Mouse (Mus musculus) adrenal gland, postnatal 25 days (tissue): Measurements from ENCODE around the gene Csrnp3. TPM values are rescaled to one million over a fixed set of nuclear protein-coding genes. Genes with fewer than 3 reads are reported as not detected.

Source experiments
- DNase-seq: peaks from one replicate; pipeline ENCODE4 v3.0.0; 2021; ENCODE audit warnings: mixed read lengths
- total RNA-seq: library from RNA; stranded (reverse); gene quantifications from 2 replicates; pipeline ENCODE4 v1.2.3, GENCODE M21; 2021

The Csrnp3 gene
- total RNA-seq, 1 experiment from 2014 or later: 0.91 TPM

DNA sequence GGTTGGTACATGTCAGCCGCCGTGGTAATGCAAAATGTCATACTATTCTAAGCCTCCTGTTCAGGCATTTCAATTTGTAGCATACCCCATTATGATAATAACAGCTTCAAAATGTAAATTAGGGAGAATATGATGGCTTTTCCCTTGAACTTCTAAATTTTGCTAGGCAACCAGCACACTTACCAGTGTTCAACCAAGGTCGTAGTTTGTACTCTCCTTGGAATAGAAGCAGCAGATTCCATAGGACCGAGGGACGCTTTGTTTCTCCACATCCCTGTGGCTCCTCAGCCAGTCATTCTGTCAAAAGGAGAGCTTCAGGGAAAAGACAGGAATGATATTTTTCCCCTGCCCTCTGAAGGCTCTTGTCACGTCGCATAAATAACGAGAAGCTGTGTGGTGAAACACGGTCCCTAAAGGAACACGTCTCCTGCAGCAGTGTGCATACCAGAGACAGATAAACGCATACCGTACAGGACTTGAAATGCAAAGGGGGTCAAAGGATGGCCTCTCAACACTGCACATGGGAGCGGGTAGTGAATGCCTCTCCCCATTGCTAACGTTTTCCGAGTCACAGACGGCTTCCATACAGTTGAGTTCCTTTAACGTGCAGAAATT lies 108.3 kb downstream of the Csrnp3 start:
- DNase-seq: no peak

DNA sequence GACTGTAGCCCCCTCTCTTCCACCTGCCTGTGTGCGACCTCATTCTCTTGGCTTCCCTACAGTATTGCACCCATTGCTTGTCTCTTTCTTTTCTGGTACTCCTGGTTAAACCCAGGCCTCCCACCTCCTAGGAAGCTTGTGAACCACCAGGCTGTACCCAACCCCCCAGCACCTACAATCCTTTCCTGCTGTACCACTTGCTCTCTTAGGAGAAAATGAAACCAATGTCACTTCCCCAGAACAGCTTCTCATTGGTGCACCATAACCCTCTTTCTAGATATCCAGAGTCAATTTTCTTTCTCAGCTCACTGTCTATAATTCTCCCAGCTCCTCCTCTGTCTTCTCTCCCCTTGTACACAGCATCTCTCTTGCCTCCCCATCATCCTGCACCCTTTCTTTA lies 110.2 kb downstream of the Csrnp3 start:
- DNase-seq: no peak

DNA sequence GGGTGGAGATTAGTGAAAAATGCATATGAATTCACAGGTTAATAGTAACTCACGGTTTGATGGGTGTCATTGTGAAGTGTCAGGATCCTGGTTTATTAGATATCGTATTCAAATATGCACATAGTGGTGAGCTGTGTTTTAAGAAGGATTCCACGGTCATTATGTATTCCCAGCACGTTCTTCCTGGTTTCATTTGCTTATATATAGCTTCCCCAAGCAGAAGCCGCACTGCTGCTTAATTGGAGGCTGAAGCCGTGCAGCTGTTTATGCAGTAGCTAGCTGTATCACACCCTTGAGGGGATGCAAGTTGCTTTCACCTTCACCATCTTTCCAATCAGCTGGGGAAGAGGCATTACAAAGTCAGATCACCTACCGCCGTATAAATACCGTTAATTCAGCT lies 111.2 kb downstream of the Csrnp3 start:
- no peak for DNase-seq

DNA sequence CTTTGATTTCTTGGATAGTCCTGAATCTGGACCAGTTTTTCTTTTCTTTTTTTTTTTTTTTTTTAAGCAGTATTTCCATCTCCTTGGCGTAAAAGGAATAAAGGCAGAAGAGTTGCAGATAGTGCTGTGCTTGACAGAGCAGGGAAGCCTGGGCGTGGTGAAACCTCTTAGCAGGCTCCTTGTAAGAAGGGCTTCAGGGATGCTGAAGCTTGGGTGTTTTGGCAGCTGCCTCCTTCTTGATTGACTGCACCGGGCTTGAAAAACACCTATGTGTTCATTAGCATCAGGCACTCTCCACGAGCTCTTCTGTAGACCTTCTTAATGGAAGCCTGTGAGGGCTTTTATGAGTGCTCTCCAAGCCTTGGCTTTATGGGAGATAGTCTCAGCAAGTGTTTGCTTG lies 117.9 kb downstream of the Csrnp3 start:
- no peak for DNase-seq

DNA sequence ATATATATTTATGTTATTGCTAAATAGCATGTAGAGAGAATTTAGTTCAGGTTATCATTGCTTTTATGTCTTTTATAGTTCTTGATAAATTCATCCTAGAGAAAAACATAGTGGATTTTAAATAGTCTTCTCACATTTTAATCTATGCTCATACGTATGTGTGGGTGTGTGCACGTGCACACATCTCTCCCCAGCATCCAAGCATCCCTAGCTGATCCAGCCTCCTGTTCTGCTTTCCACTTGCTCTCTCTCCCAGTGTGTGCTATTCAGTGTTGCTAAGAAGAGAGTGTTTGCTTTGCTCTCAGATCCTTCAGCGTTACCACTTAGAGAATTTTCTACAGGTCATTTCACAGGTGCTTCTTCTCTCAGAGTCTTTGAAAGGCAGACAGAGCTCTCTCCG lies 123.2 kb downstream of the Csrnp3 start:
- no peak for DNase-seq

DNA sequence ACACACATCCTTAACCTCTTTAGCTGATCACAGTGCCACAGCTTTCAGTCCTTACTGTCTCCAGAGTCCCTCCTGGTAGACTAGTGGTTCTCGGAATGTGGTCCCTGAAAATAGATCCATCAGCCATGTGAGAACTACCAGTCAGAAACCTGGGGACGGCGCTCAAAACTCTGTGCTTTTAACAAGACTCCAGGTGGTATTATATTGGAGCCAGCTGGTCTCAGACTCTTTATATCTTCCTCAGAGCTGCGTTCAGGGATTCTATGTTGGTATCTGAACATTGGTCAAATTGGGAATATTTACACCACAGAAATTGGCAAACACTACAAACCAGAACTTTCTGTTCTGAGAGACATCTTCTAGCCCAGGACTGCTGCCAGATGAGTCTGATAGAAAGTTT lies 128.3 kb downstream of the Csrnp3 start:
- no peak for DNase-seq

DNA sequence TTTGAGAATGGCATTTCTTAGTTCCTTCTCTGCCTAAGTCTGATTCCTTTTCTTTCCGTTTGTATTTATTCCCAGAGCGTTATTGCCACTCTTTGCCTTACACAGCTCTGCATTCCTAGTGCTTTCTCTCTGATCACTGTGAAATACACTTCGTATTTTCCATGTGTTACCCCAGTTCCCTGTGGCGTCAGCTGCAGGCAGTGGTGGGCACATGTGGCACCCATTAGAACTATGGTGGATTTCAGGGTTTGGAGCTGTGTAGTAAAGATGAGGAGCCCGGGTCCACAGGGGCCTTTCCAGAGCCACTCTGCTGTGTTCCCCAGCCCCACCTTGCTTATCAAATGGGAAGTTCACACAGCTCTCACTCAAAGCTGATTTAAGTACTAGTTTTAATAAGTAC lies 129.8 kb downstream of the Csrnp3 start:
- DNase-seq: no peak

DNA sequence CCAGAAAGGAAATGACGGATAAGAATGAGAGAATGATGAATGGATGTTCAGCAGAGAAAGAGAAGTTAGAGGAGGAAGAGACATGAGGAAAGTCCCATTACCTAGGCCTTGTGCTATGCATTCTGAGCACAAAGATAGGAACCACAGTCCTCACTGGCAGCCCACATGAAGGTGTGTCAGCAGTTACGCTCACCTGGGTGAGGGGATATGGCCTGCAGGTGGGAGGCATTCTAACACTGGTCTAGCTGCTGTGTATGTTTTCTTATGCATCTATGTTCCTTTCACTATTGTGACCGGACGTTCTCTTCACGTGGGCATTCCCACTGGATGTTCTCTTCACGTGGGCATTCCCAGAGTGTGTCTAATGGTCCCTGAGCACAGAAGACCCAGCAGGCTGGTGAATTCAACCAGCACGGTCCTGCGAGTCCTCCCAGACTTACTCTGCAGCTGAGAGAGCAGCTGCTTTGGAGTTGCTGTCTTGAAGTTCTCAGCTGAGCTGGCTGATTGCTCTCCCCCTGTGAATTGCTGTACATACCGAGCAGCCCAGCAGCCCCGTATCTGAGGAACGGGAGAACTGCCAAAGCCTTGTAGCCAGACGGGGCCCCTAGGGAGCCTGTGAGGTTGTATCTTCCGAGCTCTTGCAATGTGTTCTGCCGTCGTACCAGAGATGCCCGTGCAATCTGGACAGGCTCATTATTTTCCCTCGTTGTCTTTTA lies 133.9 kb downstream of the Csrnp3 start:
- DNase-seq: no peak

DNA sequence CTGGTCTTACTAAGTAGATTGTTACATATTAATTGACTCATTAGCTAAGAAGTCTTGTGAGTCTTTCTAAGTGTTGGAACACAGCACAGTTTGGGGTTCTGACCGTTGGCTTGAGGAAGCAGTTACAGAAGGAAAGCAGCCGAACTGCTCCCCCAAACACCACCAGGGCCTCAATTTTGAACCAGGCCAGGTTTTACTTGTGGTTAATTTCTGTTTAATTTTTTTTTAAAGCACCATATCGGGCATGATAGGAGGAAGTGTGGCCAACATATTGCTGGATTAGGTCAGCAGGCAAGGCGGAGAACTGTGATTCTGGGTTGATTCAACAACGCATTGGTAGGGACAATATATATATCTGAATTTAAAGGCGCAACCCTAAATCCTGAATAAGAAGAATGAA lies 135.9 kb downstream of the Csrnp3 start:
- no peak for DNase-seq

DNA sequence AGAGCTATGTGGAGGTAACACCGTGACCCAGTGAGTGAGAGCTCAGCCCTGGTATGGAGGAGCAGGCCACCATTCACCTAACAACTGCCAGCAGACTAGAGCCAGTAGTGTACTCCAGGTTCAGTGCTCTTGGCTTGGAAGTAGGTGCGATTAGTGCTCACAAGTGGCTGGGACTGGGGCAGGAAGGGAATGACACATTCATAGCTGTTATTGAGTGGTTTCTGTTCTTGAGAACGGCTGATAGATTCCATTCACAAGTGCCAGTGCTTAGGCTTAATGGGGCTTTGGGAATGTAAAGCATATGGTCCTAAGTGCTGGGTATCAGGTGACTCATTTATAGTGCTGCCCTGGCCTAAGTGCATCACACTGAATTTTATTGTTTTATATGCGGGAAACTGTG lies 136.4 kb downstream of the Csrnp3 start:
- no peak for DNase-seq

DNA sequence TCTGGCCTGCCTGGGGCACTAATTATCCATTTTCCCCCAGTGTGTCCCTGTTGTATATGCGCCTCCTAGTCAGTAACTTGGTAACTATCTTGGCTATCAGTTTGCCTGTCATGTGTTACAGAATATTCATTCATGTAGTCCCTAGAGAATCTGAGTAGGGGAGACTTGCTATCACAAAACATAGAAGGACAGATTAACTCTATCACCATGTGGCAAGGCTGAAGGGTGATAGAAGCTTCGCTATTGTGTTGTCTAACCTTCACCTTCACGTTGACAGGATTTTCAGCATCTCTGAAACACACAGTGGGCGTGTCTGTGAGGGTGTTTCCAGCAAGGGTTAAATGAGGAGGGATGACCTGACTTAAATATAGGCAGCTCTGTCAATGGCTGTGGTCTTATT lies 140.1 kb downstream of the Csrnp3 start:
- no peak for DNase-seq

DNA sequence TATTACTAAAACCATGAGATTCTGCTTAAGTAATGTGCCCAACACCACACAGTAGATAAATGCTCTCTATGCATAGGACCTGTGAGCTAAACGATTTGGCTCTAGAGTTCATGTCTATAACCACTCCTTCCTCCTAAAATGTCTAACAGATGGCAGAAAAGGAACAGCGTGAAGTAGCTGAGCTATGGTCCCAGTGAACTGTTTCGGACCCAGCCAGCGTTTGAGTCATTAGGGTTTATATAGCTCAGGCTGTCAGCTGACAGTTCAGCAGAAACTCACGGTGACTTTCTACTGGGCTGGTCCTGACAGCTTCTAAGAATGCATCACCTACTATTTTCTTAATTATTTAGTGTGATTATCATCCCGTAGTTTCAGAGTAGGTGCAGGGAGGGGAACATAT lies 141.5 kb downstream of the Csrnp3 start:
- no peak for DNase-seq

DNA sequence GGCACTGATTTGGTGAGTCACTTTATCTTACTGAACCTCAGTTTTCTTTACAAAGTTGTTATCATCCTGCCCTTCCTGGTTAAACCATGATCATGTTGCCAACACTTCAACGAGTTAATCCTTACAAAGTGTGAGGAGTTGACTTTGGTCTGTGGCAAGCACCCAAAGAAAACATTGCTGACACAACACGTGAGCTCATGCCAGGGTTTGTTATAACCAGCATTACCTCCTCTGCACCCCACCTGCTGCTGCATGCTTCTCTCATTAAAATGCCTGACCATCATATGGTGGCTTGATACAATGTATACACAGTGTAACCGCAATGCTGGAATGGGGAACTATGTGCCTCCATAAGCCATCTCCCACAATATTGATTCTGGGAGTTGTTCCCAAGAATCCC lies 142.0 kb downstream of the Csrnp3 start:
- DNase-seq: no peak

DNA sequence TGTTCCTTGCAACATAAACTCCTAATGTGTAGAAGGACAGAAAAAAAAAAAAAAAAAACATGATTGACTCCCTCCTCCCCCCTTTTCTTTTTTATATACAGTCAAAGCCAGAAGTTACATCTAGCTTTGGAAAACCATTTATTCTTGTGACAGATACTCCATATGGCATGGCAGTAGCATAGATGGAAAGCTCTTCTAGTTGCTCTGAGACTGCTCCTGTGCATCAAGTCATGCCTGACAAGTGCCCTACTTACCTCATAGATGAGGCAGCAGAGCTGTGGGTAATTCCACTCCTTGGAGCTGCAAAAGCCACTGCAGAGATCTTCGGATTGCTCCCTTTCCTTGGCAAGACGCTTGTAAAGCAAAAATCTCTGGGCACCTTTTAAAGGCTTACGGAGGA lies 143.2 kb downstream of the Csrnp3 start:
- no peak for DNase-seq

DNA sequence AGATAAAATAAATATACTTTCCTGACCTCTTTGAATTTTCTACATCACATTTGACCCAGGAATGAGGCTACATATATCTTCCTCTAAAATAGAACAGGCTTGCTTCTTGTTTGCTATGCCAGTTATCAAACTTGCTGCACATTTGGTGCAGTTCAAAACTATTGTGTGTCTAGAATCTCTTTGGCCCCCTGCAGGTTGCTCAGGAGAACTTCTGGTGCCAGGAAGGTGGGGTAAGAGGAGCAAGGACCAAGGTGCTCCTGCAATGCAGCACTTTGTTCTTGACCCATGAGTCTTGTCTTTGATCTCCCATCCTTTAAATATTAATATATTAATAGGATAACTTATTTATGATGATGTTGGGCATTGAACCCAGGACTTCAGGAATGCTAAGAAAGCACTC lies 144.5 kb downstream of the Csrnp3 start:
- no peak for DNase-seq

DNA sequence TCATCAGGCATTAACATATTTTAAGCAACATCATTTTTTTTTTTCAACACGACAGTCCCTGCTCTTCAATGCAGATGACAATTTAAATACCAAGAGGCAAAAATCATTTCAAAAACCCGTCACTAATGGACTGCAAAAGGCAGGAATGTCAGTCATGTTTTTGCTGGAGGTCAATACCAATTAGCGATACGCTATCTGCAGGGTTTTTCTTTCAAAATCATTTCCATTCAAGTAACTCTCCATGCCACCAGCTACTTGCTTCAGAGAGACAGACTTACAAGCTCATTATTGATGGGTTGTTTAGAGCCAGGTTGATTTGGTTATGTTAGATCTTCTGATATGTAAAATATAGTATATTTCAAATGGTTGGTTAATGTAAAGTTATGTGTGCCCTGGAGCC lies 145.2 kb downstream of the Csrnp3 start:
- no peak for DNase-seq

DNA sequence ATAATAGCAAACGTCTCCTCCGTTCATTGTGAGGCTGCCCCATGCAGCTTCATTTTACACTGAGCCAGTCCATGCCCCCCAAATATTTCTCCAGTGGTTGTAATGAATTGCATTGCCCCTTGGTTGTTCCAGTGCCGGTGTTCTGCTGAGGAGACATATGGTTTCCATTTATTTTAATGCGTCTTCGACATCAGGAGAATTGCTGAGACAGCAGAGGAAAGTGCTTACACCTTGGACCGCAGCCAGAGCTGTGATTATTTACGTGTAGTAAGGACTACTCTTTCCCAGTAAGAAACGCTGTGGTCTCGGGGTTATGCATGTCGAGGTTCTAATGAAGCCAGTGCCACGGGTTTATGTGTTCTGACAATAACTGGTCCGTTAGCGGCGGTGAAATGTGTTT lies 147.8 kb downstream of the Csrnp3 start:
- no peak for DNase-seq

DNA sequence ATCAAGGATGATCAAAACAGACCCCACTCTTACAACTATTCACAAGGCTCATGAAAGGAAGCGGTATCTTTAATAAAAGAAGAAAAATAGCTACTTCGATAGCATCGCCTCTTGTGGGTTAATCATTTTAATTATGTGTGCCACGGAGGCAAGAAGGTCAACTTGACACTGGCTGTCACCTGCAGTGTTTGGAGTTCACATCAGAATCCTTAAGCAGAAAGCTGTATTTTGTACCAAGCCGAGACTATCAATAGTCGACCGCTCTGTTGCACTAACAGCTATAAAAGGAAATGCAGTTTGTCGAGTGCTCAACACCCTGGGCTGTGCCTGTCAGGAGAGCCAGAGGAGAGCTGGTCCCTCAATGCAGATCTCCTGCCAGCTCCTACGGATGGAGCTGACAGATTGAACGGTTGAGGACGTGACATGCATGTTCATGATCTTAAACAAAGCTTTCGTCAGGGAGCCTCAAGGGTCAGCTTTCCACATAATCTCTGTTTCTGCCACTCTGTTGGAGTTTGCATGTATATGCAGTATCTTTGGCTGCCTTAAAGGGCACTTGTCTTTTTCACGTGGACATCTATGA lies 149.4 kb downstream of the Csrnp3 start:
- DNase-seq: no peak

DNA sequence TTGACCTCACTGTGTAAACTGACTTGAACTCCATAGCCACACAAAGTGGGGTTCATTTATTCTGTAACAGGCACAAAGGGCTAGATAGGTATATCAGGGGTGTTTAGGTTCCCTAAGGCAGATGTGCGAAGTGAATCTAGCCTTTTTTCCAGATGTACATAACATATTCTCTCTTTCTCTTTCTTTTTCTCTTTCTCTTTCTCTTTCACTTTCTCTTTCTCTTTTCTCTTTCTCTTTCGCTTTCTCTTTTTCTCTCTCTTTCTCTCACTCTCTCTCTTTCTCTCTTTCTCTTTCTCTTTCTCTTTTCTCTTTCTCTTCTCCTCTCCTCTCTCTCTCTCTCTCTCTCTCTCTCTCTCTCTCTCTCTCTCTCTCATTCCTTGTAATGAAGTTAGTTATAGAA lies 153.2 kb downstream of the Csrnp3 start:
- no peak for DNase-seq

DNA sequence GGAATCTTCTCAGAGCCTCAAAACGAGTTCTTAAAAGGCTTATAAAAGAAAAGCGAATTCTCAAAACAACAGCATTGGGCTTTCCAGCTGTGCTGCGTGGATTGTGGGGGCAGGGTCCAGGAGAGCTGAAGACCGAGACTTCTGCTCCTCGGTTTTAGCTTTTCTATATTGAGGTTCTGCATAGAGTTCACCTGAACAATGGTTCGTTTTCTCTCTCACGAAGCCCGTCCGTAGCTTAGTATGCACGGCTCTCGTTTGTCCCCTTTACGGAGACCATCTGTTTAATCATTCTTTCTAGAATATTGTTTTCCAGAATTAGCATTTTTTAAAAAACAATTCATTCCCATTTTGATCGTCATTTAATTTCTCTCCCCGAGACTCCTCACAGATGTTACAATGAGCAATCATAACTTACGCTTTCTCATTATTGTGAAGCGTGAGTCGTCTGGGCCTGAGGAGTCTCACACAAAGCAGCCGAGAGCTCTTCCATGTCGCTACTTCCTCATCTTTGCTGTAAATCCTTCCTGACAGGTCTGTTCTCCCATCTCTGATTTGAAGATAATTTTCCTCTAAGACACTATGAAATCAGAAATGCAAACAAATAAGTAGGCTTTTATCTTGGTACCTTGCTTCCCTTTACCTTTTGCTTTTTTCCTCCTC lies 163.6 kb downstream of the Csrnp3 start:
- DNase-seq: no peak

DNA sequence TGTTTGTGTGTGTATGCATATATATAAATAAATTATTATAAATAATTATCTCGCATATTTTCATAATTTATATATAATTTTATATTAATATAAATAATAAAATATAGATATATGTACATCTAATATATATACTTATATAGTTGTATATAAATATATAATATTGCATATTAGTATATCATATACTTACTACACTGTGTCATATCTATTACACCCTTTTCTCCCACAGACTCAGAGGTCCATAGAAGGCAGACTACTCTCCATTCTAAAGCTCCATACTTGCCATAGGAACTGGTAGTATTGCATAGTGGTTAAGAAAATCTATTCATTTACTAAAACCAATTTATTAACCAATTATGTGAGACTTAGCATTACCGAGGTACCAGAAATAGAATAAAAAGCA lies 164.1 kb downstream of the Csrnp3 start:
- no peak for DNase-seq

DNA sequence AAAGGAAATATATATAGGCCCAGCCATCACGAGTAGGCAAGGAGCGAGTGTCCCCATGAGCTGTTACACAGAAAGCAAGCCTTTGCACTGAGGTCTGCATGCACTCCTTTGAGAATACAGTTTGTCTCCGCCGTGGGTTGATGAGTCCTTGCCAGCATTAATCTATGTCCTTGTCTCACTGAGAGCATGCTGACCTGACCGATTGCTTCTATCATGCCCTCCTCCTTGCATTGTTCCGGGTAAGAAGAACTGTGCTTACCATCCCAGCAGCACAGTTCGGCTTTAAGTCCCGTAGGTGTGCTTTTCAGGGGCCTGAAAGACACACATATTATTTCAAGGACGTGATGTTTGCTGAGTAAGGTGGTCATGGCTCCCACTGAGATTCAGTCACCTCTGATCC lies 173.1 kb downstream of the Csrnp3 start:
- DNase-seq: no peak

DNA sequence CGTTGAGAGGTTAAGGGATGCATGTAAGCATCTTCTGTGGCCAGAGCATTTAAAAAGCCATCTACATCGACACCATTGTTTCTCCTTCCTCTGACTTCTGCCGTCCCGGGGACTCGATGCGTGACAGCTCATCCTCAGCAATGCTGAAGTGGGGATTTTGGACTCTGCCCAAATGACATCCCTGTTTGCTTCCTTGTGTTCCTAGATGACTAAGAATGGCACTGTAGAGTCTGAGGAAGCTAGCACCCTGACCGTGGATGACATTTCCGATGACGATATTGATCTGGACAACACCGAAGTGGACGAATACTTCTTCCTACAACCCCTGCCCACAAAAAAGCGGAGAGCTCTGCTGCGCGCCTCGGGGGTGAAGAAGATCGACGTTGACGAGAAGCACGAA lies 173.7 kb downstream of the Csrnp3 start:
- no peak for DNase-seq

DNA sequence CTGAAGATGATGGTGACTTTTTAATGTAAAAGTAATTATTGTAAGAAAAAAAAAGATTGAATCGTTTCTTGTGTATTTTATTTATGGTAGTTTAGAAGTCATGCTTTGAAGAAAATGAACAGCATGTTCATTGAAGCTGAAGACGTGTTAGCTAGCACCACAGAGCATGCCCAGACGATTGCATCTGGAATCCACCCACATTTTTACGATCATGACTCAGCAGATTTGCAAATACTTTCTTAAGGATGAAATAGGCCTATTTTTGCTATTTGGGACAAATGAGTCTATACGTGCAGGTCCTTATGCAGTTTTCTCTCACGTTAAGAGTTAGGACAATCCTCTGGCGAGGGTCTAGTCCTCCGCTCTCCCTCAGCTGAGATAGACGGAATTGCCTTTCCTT lies 177.9 kb downstream of the Csrnp3 start:
- no peak for DNase-seq
